12 mouse cellular contexts compared by ENCODE assay signal in genomic region chr16:24151831-24152247, GRCm38 (mm10).
DNase-seq lines count a peak whose midpoint lies in the region; ATAC-seq and TF ChIP-seq lines count a peak whose summit lies in the region.
"Had no signal": no experiment of that assay in that cellular context is flagged by ENCODE, and none has a peak within 500 bp of the region (broad histone marks: within the 10 kb centered on the region; RNA-seq: fewer than 3 reads in every experiment).

No protein-coding gene starts in this region.

- 33% methylated on average over 7 of the region's 7 CpGs for WGBS in heart, embryonic 15.5 days
- 10% methylated on average over 7 of the region's 7 CpGs for WGBS in liver, embryonic 14.5 days (ENCODE audit: insufficient replicate concordance)
- WGBS in hindbrain, embryonic 12.5 days: 87% methylated on average over 7 of the region's 7 CpGs

- H3K36me3 ChIP-seq in heart, embryonic 15.5 days: no peaks in the 10 kb centered on the region
- H3K36me3 ChIP-seq in liver, embryonic 14.5 days (replicated peaks; ENCODE audit: control insufficient read depth, insufficient read depth, low read depth): no peaks in the 10 kb centered on the region
- H3K36me3 ChIP-seq in hindbrain, embryonic 12.5 days: no peaks in the 10 kb centered on the region

- TF ChIP-seq CTCF in liver, embryonic 14.5 days (IDR thresholded peaks at IDR 0.05; ENCODE audit: low read depth): no peak

- intact Hi-C loops in heart, postnatal 14 days (cut with DNase I): no loop called here

- peak overlapping the region; percentile 13; the same call in 1 of the 2 replicates for H3K4me2 ChIP-seq in heart, embryonic 15.5 days
- peak overlapping the region; percentile 13; the same call in 1 of the 2 replicates for H3K4me2 ChIP-seq in liver, embryonic 14.5 days (ENCODE audit: low read depth)
- H3K4me2 ChIP-seq in hindbrain, embryonic 12.5 days (replicated peaks): no peak overlapping the region

- DNase-seq in heart, postnatal 14 days: no peak
- no peak for DNase-seq in liver, embryonic 14.5 days (ENCODE audit: low read depth in 3 of 3, low spot score in 3 of 3)
- peak; percentile 20 to 29 for DNase-seq in spleen, postnatal 10 days (ENCODE audit: low spot score in 2 of 2)
- DNase-seq in left cerebral cortex, adult 8-10 months (ENCODE audit: low spot score in 2 of 2): no peak
- DNase-seq in frontal cortex, postnatal 14 days (ENCODE audit: low spot score in 2 of 2): no peak
- DNase-seq: cerebellum, postnatal 36 days; kidney, adult 11 months; left cerebral cortex, postnatal 4 days had no signal

- no peak overlapping the region for H3K4me3 ChIP-seq in heart, embryonic 15.5 days
- H3K4me3 ChIP-seq in liver, embryonic 14.5 days (ENCODE audit: insufficient read depth in 1 of 2, low read depth in 2 of 2, low read length in 2 of 2): no peak overlapping the region
- H3K4me3 ChIP-seq in hindbrain, embryonic 12.5 days: no peak overlapping the region

- no peak overlapping the region for H3K27ac ChIP-seq in heart, embryonic 15.5 days
- no peak overlapping the region for H3K27ac ChIP-seq in liver, embryonic 14.5 days
- H3K27ac ChIP-seq in hindbrain, embryonic 12.5 days: no peak overlapping the region

- H3K9me3 ChIP-seq in heart, embryonic 15.5 days (replicated peaks): no peaks in the 10 kb centered on the region
- H3K9me3 ChIP-seq in liver, embryonic 14.5 days (ENCODE audit: control insufficient read depth, low read length): no peaks in the 10 kb centered on the region
- no peaks in the 10 kb centered on the region for H3K9me3 ChIP-seq in hindbrain, embryonic 12.5 days (replicated peaks)

- ATAC-seq in heart, embryonic 15.5 days (replicated peaks; ENCODE audit: insufficient number of reproducible peaks, insufficient read depth, low FRiP score, low read depth): no peak
- peak; percentile 42 for ATAC-seq in CD4-positive, CD25-positive, alpha-beta regulatory T cell, adult 4 months
- no peak for ATAC-seq in liver, embryonic 14.5 days (ENCODE audit: insufficient read depth)
- no peak for ATAC-seq in hindbrain, embryonic 12.5 days (ENCODE audit: low FRiP score)
- ATAC-seq: forebrain, embryonic 14.5 days had no signal

- TF ChIP-seq EP300 in liver, embryonic 14.5 days (IDR thresholded peaks at IDR 0.05; ENCODE audit: low read depth): no peak

- no peak overlapping the region for H3K9ac ChIP-seq in heart, embryonic 15.5 days
- H3K9ac ChIP-seq in liver, embryonic 14.5 days (replicated peaks): no peak overlapping the region
- H3K9ac ChIP-seq in hindbrain, embryonic 12.5 days: no peak overlapping the region

- H3K4me1 ChIP-seq in heart, embryonic 15.5 days (replicated peaks): peaks cover 8% of the 10 kb centered on the region
- peaks cover 0 to 15% of the 10 kb centered on the region in 2 experiments; a peak in 2 of 4 replicates for H3K4me1 ChIP-seq in liver, embryonic 14.5 days (replicated peaks; ENCODE audit: control insufficient read depth in 2 of 2, insufficient read depth in 2 of 2, low read length in 1 of 2)
- H3K4me1 ChIP-seq in hindbrain, embryonic 12.5 days: no peaks in the 10 kb centered on the region

- no peaks in the 10 kb centered on the region for H3K27me3 ChIP-seq in heart, embryonic 15.5 days
- H3K27me3 ChIP-seq in liver, embryonic 14.5 days (ENCODE audit: control insufficient read depth, insufficient read depth, low read length): no peaks in the 10 kb centered on the region
- H3K27me3 ChIP-seq in hindbrain, embryonic 12.5 days: no peaks in the 10 kb centered on the region

Comparison
In these comparisons a context has a peak if more than half of its experiments do, and no peak if none do; other contexts are left out.
1. DNase-seq: peak in spleen, postnatal 10 days (2 of 2); none in heart, postnatal 14 days (0 of 2), liver, embryonic 14.5 days (0 of 3), left cerebral cortex, adult 8-10 months (0 of 2) and frontal cortex, postnatal 14 days (0 of 2).